Mouse (Mus musculus): ENCODE data around the gene S100a13. TPM values are rescaled to one million over a fixed set of nuclear protein-coding genes. Genes with fewer than 3 reads are reported as not detected.

The S100a13 gene
- total RNA-seq, 2 experiments from 2014 or later, result 1.9 to 31.6 TPM

GRCm38 (mm10) chr3:90505216-90505615 lies 9.0 kb upstream of the S100a13 start:
- no peak for ATAC-seq (replicated peaks; ENCODE audit: low FRiP score, poor library complexity, severe bottlenecking)

GRCm38 (mm10) chr3:90506362-90506761 lies 7.9 kb upstream of the S100a13 start:
- ATAC-seq (replicated peaks; ENCODE audit: low FRiP score, poor library complexity, severe bottlenecking), result no peak

- no peak; the same call in 1 of the 2 replicates for ATAC-seq (replicated peaks; ENCODE audit: low FRiP score, poor library complexity, severe bottlenecking)
These were observed 5.8 kb upstream of the S100a13 start for GRCm38 (mm10) chr3:90508287-90508949.

DNA sequence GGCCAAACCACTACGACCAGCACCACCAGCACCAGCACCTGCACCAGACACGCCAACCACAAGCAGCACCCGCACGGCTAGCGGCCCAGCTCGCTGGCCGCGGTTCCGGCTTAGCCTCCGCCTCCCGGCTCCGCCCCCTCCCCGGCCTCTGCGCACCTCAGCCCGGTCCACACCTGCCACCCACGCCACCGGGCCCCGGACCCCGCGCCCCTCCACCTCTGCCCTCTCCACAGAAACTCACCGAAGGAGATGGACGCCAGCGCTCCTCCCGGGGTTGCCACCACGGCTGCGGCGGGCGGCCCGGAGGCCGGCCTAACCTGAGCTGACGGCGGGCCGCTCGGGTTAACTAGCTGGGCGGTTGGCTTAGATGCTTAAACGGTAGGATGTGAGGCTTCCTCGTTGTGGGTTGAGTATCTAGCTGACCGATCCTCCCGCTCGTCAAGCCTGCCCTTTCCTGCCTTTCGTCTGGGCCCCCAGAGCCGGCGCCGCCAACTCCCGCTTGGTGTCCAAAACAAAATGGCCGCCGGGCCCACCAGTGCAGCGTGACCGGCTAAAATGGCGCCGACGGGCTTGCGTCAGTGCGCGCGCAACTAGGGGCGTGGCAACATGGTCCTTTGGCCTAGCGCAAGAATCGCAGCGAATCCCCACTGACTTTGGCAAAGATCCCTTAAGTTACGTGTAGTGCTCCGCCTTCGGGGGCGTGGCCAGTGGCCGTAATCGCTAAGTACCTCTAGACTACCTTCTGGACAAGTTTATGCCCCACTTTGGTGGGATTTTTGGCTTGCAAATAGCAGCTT lies 5.1 kb upstream of the S100a13 start, which contains the start of gene Chtop:
TSS of gene Chtop (minus strand) at position 549 of the 797 bp plus-strand sequence.
- peak; percentile 89 for ATAC-seq (replicated peaks; ENCODE audit: low FRiP score, poor library complexity, severe bottlenecking)

GRCm38 (mm10) chr3:90509747-90510123 lies 4.5 kb upstream of the S100a13 start:
- ATAC-seq (replicated peaks; ENCODE audit: low FRiP score, poor library complexity, severe bottlenecking), result peak; percentile 11

GRCm38 (mm10) chr3:90512276-90512675 lies 2.0 kb upstream of the S100a13 start:
- ATAC-seq (replicated peaks; ENCODE audit: low FRiP score, poor library complexity, severe bottlenecking), result no peak

- ATAC-seq (replicated peaks; ENCODE audit: low FRiP score, poor library complexity, severe bottlenecking), result no peak
These were observed 1.1 kb upstream of the S100a13 start for GRCm38 (mm10) chr3:90512948-90513642.

DNA sequence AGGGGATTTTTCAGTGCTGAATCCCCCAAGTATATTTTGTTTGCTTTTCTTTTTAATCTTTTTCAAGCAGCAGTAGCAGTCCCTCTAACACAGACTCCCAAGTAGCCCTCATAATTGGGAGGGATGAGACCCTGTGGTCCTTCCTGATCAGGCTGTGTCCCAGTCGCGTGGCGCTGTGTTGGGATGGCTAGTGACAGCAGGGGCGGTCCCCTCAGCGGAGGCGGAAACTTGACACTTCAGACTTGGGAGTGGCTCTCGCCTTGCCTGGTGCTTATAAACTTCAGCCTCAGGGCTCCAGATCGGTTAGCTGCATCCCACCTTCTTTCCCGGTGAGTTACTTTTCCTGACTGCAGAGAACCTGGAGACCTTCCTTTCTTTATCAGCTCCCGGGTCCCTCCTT lies 456 bp downstream of the S100a13 start:
- peak; percentile 90 for ATAC-seq (replicated peaks; ENCODE audit: low FRiP score, poor library complexity, severe bottlenecking)

GRCm38 (mm10) chr3:90515242-90515641 lies 1.0 kb downstream of the S100a13 start:
- peak; percentile 12; the same call in 1 of the 2 replicates for ATAC-seq (replicated peaks; ENCODE audit: low FRiP score, poor library complexity, severe bottlenecking)

DNA sequence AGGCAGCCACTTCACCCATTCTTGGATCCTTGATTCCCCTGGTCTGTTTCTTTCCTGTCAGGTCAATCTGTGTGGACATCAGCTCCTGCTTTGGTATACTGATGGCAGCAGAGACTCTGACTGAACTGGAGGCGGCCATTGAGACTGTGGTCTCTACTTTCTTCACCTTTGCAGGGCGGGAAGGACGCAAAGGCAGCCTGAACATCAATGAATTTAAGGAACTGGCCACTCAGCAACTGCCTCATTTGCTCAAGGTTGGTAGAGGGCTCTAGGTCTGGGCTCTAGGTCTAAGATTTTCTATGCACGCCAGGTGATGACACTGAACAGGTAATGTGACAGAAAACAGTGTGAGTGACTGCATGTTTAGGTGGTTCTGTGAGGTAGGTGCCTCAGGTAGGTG lies 1.6 kb downstream of the S100a13 start:
- ATAC-seq (replicated peaks; ENCODE audit: low FRiP score, poor library complexity, severe bottlenecking), result no peak

DNA sequence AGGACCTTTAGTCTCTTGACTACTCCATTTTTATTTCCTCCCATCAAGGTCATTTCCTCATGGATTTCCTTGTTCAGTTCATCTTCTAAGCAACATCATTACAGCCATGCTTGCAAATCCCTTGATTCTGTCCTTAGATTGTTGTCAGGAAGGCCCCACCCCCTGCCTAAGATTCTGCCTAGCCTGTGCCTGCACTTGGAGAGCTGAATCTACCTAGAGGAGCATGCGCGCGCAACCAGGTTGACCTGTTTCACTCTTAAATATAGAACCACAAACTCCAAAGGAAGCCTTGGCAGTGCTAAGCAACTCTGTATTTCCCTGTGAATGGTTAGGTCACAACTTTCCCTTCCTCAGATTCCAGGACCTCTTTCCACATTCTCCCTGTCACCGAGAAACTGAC lies 3.5 kb downstream of the S100a13 start:
- no peak for ATAC-seq (replicated peaks; ENCODE audit: low FRiP score, poor library complexity, severe bottlenecking)

GRCm38 (mm10) chr3:90525421-90525820 lies 11.2 kb downstream of the S100a13 start:
- ATAC-seq (replicated peaks; ENCODE audit: low FRiP score, poor library complexity, severe bottlenecking), result peak; percentile 81

GRCm38 (mm10) chr3:90526076-90526475 lies 11.8 kb downstream of the S100a13 start:
- no peak for ATAC-seq (replicated peaks; ENCODE audit: low FRiP score, poor library complexity, severe bottlenecking)

DNA sequence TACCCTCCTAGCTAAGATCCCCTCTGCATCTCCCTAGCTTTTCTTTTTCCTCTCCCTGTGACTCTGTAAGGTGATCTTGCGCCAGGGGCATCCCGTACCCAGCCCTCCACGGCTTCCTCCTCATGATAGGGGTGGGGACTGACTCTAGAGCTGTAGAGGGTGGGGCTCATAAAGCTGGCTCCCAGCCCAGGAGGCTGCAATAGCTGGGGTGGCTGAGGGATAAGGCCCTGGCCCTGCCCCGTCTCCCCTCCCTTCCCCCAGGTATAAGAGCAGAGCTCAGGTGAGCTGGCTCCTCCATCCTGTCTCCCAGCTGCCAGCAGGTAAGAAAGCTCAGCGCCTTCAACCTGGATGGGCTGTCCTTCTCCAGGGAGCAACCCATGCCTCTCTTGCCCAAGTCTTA lies 12.3 kb downstream of the S100a13 start, which contains the start of gene S100a14:
TSS of gene S100a14 (plus strand) at position 277 of the 400 bp plus-strand sequence.
- ATAC-seq (replicated peaks; ENCODE audit: low FRiP score, poor library complexity, severe bottlenecking), result peak; percentile 60

GRCm38 (mm10) chr3:90527291-90527873 lies 13.1 kb downstream of the S100a13 start:
- no peak for ATAC-seq (replicated peaks; ENCODE audit: low FRiP score, poor library complexity, severe bottlenecking)

GRCm38 (mm10) chr3:90531713-90532112 lies 17.5 kb downstream of the S100a13 start:
- no peak for ATAC-seq (replicated peaks; ENCODE audit: low FRiP score, poor library complexity, severe bottlenecking)

DNA sequence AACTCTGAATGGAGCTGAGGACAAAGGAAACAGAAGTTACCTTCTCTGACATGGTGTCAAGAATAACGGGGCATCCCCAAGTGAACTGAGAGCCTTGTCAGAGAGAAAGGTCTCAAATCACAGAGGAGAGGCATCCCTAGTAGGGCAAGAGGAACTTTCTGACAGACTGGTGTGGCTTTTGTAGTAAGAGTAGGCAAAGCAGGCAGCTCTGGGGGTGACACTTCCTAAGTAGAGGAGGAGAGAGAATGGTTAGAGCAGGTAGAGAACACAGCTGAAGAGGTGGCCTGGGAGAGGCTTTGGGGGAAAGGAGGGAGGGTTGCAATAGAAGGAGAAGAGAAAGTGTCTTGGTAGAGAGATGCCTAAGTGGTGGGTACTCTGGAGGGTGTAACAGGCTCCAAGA lies 21.2 kb downstream of the S100a13 start:
- ATAC-seq (replicated peaks; ENCODE audit: low FRiP score, poor library complexity, severe bottlenecking), result no peak

- no peak for ATAC-seq (replicated peaks; ENCODE audit: low FRiP score, poor library complexity, severe bottlenecking)
These were observed 23.1 kb downstream of the S100a13 start, which contains the start of gene S100a16 for GRCm38 (mm10) chr3:90537141-90537904. Gene S100a16 (plus strand): TSS chr3:90537254.

DNA sequence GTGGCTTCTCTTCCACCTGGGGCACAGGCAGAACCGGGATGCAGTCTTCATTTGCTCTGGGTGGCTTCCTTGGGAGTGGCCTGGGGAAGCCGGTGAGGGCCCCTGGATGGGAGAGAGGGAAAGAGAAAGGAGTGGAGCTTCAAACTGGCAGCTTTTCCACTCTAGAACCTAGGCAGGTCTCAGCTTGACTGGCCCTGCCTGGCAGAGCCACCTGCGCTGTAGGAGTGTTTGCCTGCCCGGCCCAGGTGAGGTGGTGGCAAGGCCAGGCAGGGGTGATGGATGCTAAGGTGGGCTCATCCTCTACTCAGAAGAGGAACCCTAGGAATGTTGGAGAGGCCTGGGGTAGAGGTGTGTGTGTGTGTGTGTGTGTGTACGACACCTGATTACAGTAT lies 23.7 kb downstream of the S100a13 start:
- ATAC-seq (replicated peaks; ENCODE audit: low FRiP score, poor library complexity, severe bottlenecking), result no peak

All from erythroblast, adult 5-6 weeks (primary cell).